Mouse (Mus musculus) hindbrain, embryonic 11.5 days (tissue): ENCODE data around the gene Avpr2. TPM values are rescaled to one million over a fixed set of nuclear protein-coding genes. Genes with fewer than 3 reads are reported as not detected.

Experiments used
- ATAC-seq: fragments of 200-750 bp; cut with Nextera tagmentation; 2 replicates; pipeline ENCODE4 v1.8.0; 2017; ENCODE audit warnings: mild to moderate bottlenecking, moderate TSS enrichment, moderate library complexity; ENCODE audit not compliant: low FRiP score
- DNase-seq: peaks from one replicate; pipeline ENCODE4 v3.0.0-alpha.2; 2015; ENCODE audit warnings: low spot score
- H3K27ac ChIP-seq: fragments of 300-500 bp; sonication (generic); 2 replicates; pipeline ENCODE4 v1.5.1; 2014; ENCODE audit warnings: mild to moderate bottlenecking, low read depth, low read length
- H3K27me3 ChIP-seq: fragments of 300-500 bp; sonication (generic); 2 replicates; pipeline ENCODE4 v1.6.1; 2014; ENCODE audit warnings: mild to moderate bottlenecking, low read length, moderate library complexity, mixed read lengths; ENCODE audit not compliant: control insufficient read depth, insufficient read depth
- H3K36me3 ChIP-seq: fragments of 300-500 bp; sonication (generic); 2 replicates; pipeline ENCODE4 v1.6.1; 2014; ENCODE audit warnings: mild to moderate bottlenecking, low read length, moderate library complexity, mixed read lengths; ENCODE audit not compliant: control insufficient read depth, insufficient read depth
- H3K4me1 ChIP-seq: fragments of 300-500 bp; sonication (generic); replicated peaks from 2 replicates; pipeline ENCODE4 v1.6.1; 2014; ENCODE audit warnings: low read length, mixed read lengths; ENCODE audit not compliant: control insufficient read depth, insufficient read depth
- H3K4me2 ChIP-seq: fragments of 300-500 bp; sonication (generic); replicated peaks from 2 replicates; pipeline ENCODE4 v1.6.1; 2014; ENCODE audit warnings: mild to moderate bottlenecking, low read depth, low read length
- H3K4me3 ChIP-seq: fragments of 300-500 bp; sonication (generic); 2 replicates; pipeline ENCODE4 v1.5.1; 2014; ENCODE audit warnings: low read depth, low read length
- H3K9ac ChIP-seq: fragments of 300-500 bp; sonication (generic); 2 replicates; pipeline ENCODE4 v1.6.1; 2014; ENCODE audit warnings: low read depth, low read length
- H3K9me3 ChIP-seq: fragments of 300-500 bp; sonication (generic); 2 replicates; pipeline ENCODE4 v1.6.1; 2016; ENCODE audit warnings: low read length; ENCODE audit not compliant: control insufficient read depth
- WGBS: fragments of 180-500 bp; shearing (Covaris S2); extraction: QIAGEN DNeasy Blood & Tissue Kit; methylation state at CpG from one replicate; pipeline ENCODE4 v1.1.7; 2014; 5-methylcytosine and 5-hydroxymethylcytosine counted together
- polyA plus RNA-seq: library from polyadenylated mRNA; unstranded; fragments of >200 nt; fragmentation: Nextera tagmentation; extraction: Ambion mirVana; gene quantifications from 2 replicates; pipeline ENCODE4 v1.2.1, GENCODE M21; 2014

Avpr2 gene
- polyA plus RNA-seq, 1 experiment from 2014 or later: 0.11 TPM

GRCm38 (mm10) chrX:73921823-73922549, 30.1 kb downstream of the Avpr2 start, which contains the start of the genes Arhgap4 and Naa10:
Arhgap4 (minus strand) TSS chrX:73921870.
Naa10 (minus strand) TSS chrX:73921944.
- Histone ChIP-seq H3K4me3 (peak within 1 kb of the TSS; percentile 58), H3K27ac (peak within 1 kb of the TSS; percentile 63), H3K36me3 (no peaks in the 10 kb centered on the region), H3K9me3 (no peaks in the 10 kb centered on the region), H3K27me3 (no peaks in the 10 kb centered on the region), H3K4me2 (peak within 1 kb of the TSS; percentile 64), H3K9ac (peak within 1 kb of the TSS; percentile 72), H3K4me1 (no peaks in the 10 kb centered on the region)
- ATAC-seq (peak; percentile 97), DNase-seq (peak; percentile 83)
- 16% methylated on average over 43 of the region's 43 CpGs for WGBS

- H3K4me3 ChIP-seq: peak overlapping the region; percentile 58; the same call in 1 of the 2 replicates
- no peaks in the 10 kb centered on the region for H3K4me1 ChIP-seq
- no peaks in the 10 kb centered on the region for H3K36me3 ChIP-seq
- WGBS: 58% methylated on average over 4 of the region's 8 CpGs
- H3K9me3 ChIP-seq: no peaks in the 10 kb centered on the region
- no peak for DNase-seq
- H3K9ac ChIP-seq: peak overlapping the region; percentile 42; the same call in 1 of the 2 replicates
- H3K4me2 ChIP-seq: peak overlapping the region; percentile 57
- H3K27ac ChIP-seq: no peak overlapping the region
- H3K27me3 ChIP-seq: no peaks in the 10 kb centered on the region
- ATAC-seq: no peak
Measured at GRCm38 (mm10) chrX:73922550-73922882, 30.6 kb downstream of the Avpr2 start.

GRCm38 (mm10) chrX:73930402-73931062, 38.6 kb downstream of the Avpr2 start, which contains the start of gene Renbp:
Renbp (minus strand) TSS chrX:73930850.
- Histone ChIP-seq H3K9ac (no peak within 1 kb of the TSS), H3K4me1 (no peaks in the 10 kb centered on the region), H3K27ac (no peak within 1 kb of the TSS), H3K4me3 (no peak within 1 kb of the TSS), H3K9me3 (no peaks in the 10 kb centered on the region), H3K36me3 (no peaks in the 10 kb centered on the region), H3K4me2 (no peak within 1 kb of the TSS), H3K27me3 (no peaks in the 10 kb centered on the region)
- DNase-seq (peak; percentile 56), ATAC-seq (peak; percentile 53; the same call in 1 of the 2 replicates)
- 41% methylated on average over 17 of the region's 17 CpGs for WGBS

GRCm38 (mm10) chrX:73931871-73932270, 40.0 kb downstream of the Avpr2 start:
- Histone ChIP-seq H3K4me2 (no peak overlapping the region), H3K4me1 (no peaks in the 10 kb centered on the region), H3K4me3 (no peak overlapping the region), H3K9me3 (no peaks in the 10 kb centered on the region), H3K27ac (no peak overlapping the region), H3K9ac (no peak overlapping the region), H3K36me3 (no peaks in the 10 kb centered on the region), H3K27me3 (no peaks in the 10 kb centered on the region)
- no peak for DNase-seq
- ATAC-seq: no peak
- 88% methylated on average over 2 of the region's 2 CpGs for WGBS

- no peak for ATAC-seq
- H3K27me3 ChIP-seq: no peaks in the 10 kb centered on the region
- no peak overlapping the region for H3K27ac ChIP-seq
- 0 out of 2 replicates have a peak, but pooled peaks cover 2% of the 10 kb centered on the region for H3K36me3 ChIP-seq
- no peak overlapping the region for H3K4me3 ChIP-seq
- no peaks in the 10 kb centered on the region for H3K9me3 ChIP-seq
- WGBS: 93% methylated on average over 2 of the region's 2 CpGs
- H3K4me1 ChIP-seq: no peaks in the 10 kb centered on the region
- no peak overlapping the region for H3K4me2 ChIP-seq
- no peak for DNase-seq
- H3K9ac ChIP-seq: no peak overlapping the region
Measured at GRCm38 (mm10) chrX:73941860-73942259, 50.0 kb downstream of the Avpr2 start.

GRCm38 (mm10) chrX:73942294-73942693, 50.4 kb downstream of the Avpr2 start:
- Histone ChIP-seq H3K36me3 (0 out of 2 replicates have a peak, but pooled peaks cover 2% of the 10 kb centered on the region), H3K27me3 (no peaks in the 10 kb centered on the region), H3K9me3 (no peaks in the 10 kb centered on the region), H3K4me2 (no peak overlapping the region), H3K27ac (no peak overlapping the region), H3K9ac (no peak overlapping the region), H3K4me1 (no peaks in the 10 kb centered on the region), H3K4me3 (no peak overlapping the region)
- no peak for DNase-seq
- 92% methylated on average over 2 of the region's 2 CpGs for WGBS
- no peak for ATAC-seq

Other genes starting within 250 kb of the Avpr2 start
- 14.0 and 15.5 TPM in 2 replicates for gene Pnck, start 232.0 kb upstream of the Avpr2 start, polyA plus RNA-seq
- 6.0 and 7.8 TPM in 2 replicates for gene Slc6a8, start 219.0 kb upstream of the Avpr2 start, polyA plus RNA-seq
- 146 and 155 TPM in 2 replicates for gene Bcap31, start 175.9 kb upstream of the Avpr2 start, polyA plus RNA-seq
- 7.6 and 8.7 TPM in 2 replicates for gene Abcd1, start 175.5 kb upstream of the Avpr2 start, polyA plus RNA-seq
- gene Plxnb3, start 135.0 kb upstream of the Avpr2 start, polyA plus RNA-seq: 0.28 TPM in 1 of 2 replicates, not detected in the other
- 1.3 and 1.6 TPM in 2 replicates for gene Srpk3, start 117.7 kb upstream of the Avpr2 start, polyA plus RNA-seq
- 191 and 206 TPM in 2 replicates for gene Idh3g, start 105.2 kb upstream of the Avpr2 start, polyA plus RNA-seq
- gene Ssr4, start 105.1 kb upstream of the Avpr2 start, polyA plus RNA-seq: 134 and 140 TPM in 2 replicates
- gene Pdzd4, start 67.1 kb upstream of the Avpr2 start, polyA plus RNA-seq: 1.4 and 1.6 TPM in 2 replicates
- gene L1cam, start 4.0 kb downstream of the Avpr2 start, polyA plus RNA-seq: 26.3 and 35.9 TPM in 2 replicates
- 0.99 and 2.3 TPM in 2 replicates for gene Arhgap4, start 29.8 kb downstream of the Avpr2 start, polyA plus RNA-seq
- 117 and 126 TPM in 2 replicates for gene Naa10, start 29.8 kb downstream of the Avpr2 start, polyA plus RNA-seq
- gene Renbp, start 38.7 kb downstream of the Avpr2 start, polyA plus RNA-seq: 17.5 and 18.7 TPM in 2 replicates
- gene Hcfc1, start 74.3 kb downstream of the Avpr2 start, polyA plus RNA-seq: 72.9 and 77.2 TPM in 2 replicates
- 27.4 and 31.6 TPM in 2 replicates for gene Irak1, start 131.8 kb downstream of the Avpr2 start, polyA plus RNA-seq
- gene Opn1mw, start 235.4 kb downstream of the Avpr2 start, polyA plus RNA-seq: not detected in 2 replicates
- gene Mecp2, start 243.3 kb downstream of the Avpr2 start, polyA plus RNA-seq: 14.4 and 15.8 TPM in 2 replicates